Mouse (Mus musculus) heart, embryonic 16.5 days (tissue): ENCODE data around the gene Foxk2. TPM values are rescaled to one million over a fixed set of nuclear protein-coding genes. Genes with fewer than 3 reads are reported as not detected.
"Not testable (repeated sequence)": the region's sequence is repeated elsewhere in the genome, so short reads cannot be mapped to it uniquely, and the experiment has no call there.

Source experiments
- ATAC-seq: fragments of 200-750 bp; cut with Nextera tagmentation; replicated peaks from 2 replicates; pipeline ENCODE4 v1.8.0; 2017; ENCODE audit warnings: moderate number of reproducible peaks; ENCODE audit not compliant: insufficient read depth, low FRiP score; ENCODE audit errors: extremely low read depth
- H3K27ac ChIP-seq: fragments of 300-500 bp; sonication (generic); 2 replicates; pipeline ENCODE4 v1.5.1; 2014; ENCODE audit warnings: mild to moderate bottlenecking, low read length, control low read depth, moderate library complexity
- H3K27me3 ChIP-seq: fragments of 300-500 bp; sonication (generic); 2 replicates; pipeline ENCODE4 v1.6.1; 2014; ENCODE audit warnings: low read length, mixed read lengths; ENCODE audit not compliant: control insufficient read depth, insufficient read depth
- H3K36me3 ChIP-seq: fragments of 300-500 bp; sonication (generic); 2 replicates; pipeline ENCODE4 v1.6.1; 2014; ENCODE audit not compliant: control insufficient read depth, insufficient read depth
- H3K4me1 ChIP-seq: fragments of 300-500 bp; sonication (generic); 2 replicates; pipeline ENCODE4 v1.6.1; 2014; ENCODE audit warnings: low read length, mixed read lengths; ENCODE audit not compliant: control insufficient read depth, insufficient read depth
- H3K4me2 ChIP-seq: fragments of 300-500 bp; sonication (generic); 2 replicates; pipeline ENCODE4 v1.6.1; 2014; ENCODE audit warnings: low read depth, mild to moderate bottlenecking, control low read depth, low read length
- H3K4me3 ChIP-seq: fragments of 300-500 bp; sonication (generic); 2 replicates; pipeline ENCODE4 v1.5.1; 2014; ENCODE audit warnings: mild to moderate bottlenecking, control low read depth, low read length
- H3K9ac ChIP-seq: fragments of 300-500 bp; sonication (generic); 2 replicates; pipeline ENCODE4 v1.6.1; 2014; ENCODE audit warnings: low read length, control low read depth
- H3K9me3 ChIP-seq: fragments of 300-500 bp; sonication (generic); replicated peaks from 2 replicates; pipeline ENCODE4 v1.6.1; 2016; ENCODE audit warnings: low read length; ENCODE audit not compliant: control insufficient read depth
- WGBS: fragments of 180-500 bp; shearing (Covaris S2); extraction: QIAGEN DNeasy Blood & Tissue Kit; methylation state at CpG from one replicate; pipeline ENCODE4 v1.1.7; 2014; 5-methylcytosine and 5-hydroxymethylcytosine counted together
- polyA plus RNA-seq: library from polyadenylated mRNA; unstranded; fragments of >200 nt; fragmentation: Nextera tagmentation; extraction: Ambion mirVana; gene quantifications from 2 replicates; pipeline ENCODE4 v1.2.1, GENCODE M21; 2015

Foxk2 gene
- polyA plus RNA-seq, 1 experiment from 2014 or later, result 4.6 TPM

DNA sequence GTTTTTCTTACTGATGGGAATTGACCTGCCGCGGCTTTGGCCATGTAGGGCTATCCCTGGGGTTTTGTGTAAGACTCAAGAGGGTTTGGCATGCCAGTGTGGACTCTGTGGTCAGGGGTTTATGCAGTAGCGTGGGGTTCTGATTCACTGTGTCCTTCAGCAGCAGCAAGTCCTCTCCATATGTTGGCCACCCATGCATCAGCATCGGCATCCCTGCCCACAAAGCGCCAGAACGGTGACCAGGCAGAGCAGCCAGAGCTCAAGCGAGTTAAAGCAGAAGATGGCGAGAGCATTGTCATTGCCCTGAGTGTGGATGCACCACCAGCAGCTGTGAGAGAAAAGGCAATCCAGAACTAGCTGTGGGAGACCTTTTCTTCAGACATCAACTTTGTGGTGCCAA is 46.8 kb downstream of the Foxk2 start:
- peaks cover 34% of the 10 kb centered on the region for H3K36me3 ChIP-seq
- H3K4me2 ChIP-seq, result no peak overlapping the region
- WGBS, result 96% methylated on average over 8 of the region's 8 CpGs
- no peak overlapping the region for H3K27ac ChIP-seq
- H3K9me3 ChIP-seq, result peaks cover 10% of the 10 kb centered on the region
- no peak overlapping the region for H3K9ac ChIP-seq
- no peaks in the 10 kb centered on the region for H3K27me3 ChIP-seq
- H3K4me1 ChIP-seq, result no peaks in the 10 kb centered on the region
- no peak for ATAC-seq
- no peak overlapping the region for H3K4me3 ChIP-seq

DNA sequence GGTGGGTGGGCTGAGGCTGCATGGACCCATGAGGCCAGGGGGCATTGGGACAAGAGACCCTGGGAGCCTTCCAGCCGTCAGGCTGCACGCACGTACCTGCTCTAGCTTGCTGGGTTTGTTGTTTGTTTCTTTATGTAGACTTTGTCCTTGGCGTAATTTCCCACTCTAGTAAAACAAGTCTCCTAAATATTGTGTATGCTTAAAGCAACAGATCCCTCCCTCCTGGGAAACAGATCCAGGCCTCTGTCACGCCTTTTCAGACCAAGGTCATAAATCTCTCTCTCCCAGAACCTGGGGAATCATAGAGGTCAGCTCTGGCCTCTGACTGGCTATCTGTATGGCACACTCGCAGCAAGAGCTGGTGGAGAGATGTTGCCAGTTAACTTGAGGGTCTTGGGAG is 47.9 kb downstream of the Foxk2 start:
- not testable (repeated sequence) for H3K27me3 ChIP-seq, H3K9ac ChIP-seq, H3K9me3 ChIP-seq, H3K4me1 ChIP-seq, H3K4me3 ChIP-seq, H3K27ac ChIP-seq, ATAC-seq, H3K4me2 ChIP-seq
- H3K36me3 ChIP-seq, result peaks cover 33% of the 10 kb centered on the region
- 90% methylated on average over 6 of the region's 6 CpGs for WGBS

DNA sequence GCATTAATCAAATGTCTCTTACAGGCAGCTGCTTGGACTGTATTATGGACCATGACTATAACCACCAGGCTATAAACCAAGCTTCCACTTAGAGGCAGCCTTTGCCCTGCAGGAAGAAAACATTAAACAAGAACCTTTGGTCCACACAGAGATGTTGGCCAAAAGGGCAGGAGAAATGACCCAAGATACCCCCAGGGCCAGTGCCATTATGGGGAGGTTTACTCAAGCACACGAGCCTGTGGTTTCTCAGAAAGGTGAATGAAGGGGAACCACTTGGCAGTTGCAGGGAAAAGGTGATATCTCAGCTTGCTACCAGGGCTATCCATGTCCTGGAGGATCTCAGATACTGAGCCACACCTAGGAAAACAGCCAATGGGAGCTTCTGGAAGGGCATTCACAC is 66.2 kb downstream of the Foxk2 start:
- Histone ChIP-seq H3K4me1 (no peaks in the 10 kb centered on the region), H3K4me3 (no peak overlapping the region), H3K9me3 (0 out of 2 replicates have a peak, but pooled peaks cover 3% of the 10 kb centered on the region), H3K9ac (no peak overlapping the region), H3K36me3 (peaks cover 27% of the 10 kb centered on the region), H3K27me3 (no peaks in the 10 kb centered on the region), H3K4me2 (no peak overlapping the region), H3K27ac (no peak overlapping the region)
- ATAC-seq, result no peak
- WGBS, result 81% methylated on average over 1 of the region's 1 CpGs

DNA sequence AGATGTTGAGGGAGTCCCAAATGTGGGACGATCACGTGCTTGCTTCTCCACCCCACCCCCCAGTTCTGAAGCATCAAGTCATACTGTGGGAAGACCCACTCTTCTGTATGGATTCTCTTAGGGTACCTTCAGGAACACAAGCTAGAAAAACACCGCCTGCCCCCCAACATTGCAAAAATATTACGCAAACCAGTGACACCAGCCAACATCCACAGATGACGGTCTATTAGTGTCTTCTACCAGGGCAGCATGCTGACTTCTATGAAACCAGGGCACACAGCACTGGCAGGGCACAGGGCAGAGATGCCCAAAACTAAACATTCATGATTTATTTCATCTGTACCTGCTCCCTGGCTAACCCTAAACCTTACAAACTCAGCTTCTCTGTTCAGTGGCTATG is 66.9 kb downstream of the Foxk2 start:
- WGBS, result 96% methylated on average over 5 of the region's 5 CpGs
- Histone ChIP-seq H3K36me3 (peaks cover 20% of the 10 kb centered on the region), H3K4me3 (no peak overlapping the region), H3K4me2 (no peak overlapping the region), H3K9ac (no peak overlapping the region), H3K4me1 (no peaks in the 10 kb centered on the region), H3K27me3 (no peaks in the 10 kb centered on the region), H3K9me3 (no peaks in the 10 kb centered on the region), H3K27ac (no peak overlapping the region)
- no peak for ATAC-seq

DNA sequence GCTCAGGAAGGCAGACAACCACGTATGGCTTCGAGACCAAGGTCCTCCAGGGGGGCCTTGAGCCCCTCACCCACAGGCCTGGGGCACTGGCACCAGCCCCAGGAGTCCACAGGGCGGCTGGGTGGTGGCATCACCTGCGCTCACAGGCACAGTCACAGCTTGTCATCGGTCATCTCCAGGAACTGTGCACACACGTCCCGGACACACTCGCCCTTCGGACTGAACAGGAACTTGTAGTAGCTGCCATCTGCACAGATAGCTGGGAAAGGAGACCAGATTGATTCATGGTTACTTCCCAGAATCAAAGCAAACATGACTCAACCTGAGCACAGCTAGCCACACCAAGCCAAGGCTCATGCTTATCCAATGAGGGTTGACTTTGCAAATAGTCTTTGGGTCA is 68.4 kb downstream of the Foxk2 start:
- H3K27ac ChIP-seq, result no peak overlapping the region

DNA sequence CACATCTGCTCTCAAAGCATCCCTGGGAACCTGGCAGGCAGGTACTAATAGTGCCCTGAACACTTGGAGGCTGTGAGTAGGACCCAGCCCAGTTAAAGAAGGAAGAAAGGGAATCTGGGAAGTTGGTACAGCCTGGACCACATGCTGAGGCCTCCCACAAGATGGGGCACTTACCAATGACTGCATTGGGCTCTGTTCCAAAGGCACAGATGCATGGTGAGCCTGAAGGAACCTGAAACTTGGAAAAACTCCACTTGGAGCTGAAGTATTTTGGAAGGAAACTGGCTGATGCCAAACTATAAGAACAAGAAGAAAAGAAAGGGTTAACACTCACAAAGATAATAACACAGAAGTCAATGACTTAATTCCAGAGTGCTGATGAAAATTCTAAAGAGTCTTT is 68.8 kb downstream of the Foxk2 start:
- peaks cover 19% of the 10 kb centered on the region for H3K36me3 ChIP-seq
- H3K9me3 ChIP-seq, result no peaks in the 10 kb centered on the region
- no peak for ATAC-seq
- no peak overlapping the region for H3K4me3 ChIP-seq
- H3K9ac ChIP-seq, result no peak overlapping the region
- no peak overlapping the region for H3K27ac ChIP-seq
- H3K27me3 ChIP-seq, result no peaks in the 10 kb centered on the region
- no peak overlapping the region for H3K4me2 ChIP-seq
- H3K4me1 ChIP-seq, result no peaks in the 10 kb centered on the region

More for the DNA sequence above, 68.4 kb downstream of the Foxk2 start:
- WGBS, result 91% methylated on average over 9 of the region's 9 CpGs
- no peak for ATAC-seq
- H3K27me3 ChIP-seq, result no peaks in the 10 kb centered on the region
- no peaks in the 10 kb centered on the region for H3K4me1 ChIP-seq
- no peak overlapping the region for H3K4me2 ChIP-seq
- H3K9me3 ChIP-seq, result no peaks in the 10 kb centered on the region
- no peak overlapping the region for H3K4me3 ChIP-seq
- no peak overlapping the region for H3K9ac ChIP-seq
- H3K36me3 ChIP-seq, result peaks cover 19% of the 10 kb centered on the region

DNA sequence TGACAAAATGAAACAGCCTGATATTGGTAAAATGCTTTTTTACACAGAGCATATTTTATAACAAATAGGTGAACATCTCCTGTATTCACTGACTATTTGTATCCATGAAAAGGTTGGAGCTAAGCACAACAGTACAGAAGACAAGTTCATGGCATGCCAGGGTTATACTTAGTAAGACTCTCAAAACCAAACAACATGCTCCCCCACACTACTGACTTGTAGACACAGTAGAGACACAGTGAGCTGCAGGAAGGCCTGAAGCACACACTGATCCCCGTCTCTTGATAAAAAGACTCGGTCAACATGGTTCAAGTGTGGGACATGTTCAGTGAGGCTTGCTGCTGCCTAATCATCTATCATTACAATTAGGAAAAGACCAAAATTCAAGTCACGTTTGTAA is 71.9 kb downstream of the Foxk2 start:
- H3K27me3 ChIP-seq, result no peaks in the 10 kb centered on the region
- no peak overlapping the region for H3K9ac ChIP-seq
- H3K9me3 ChIP-seq, result no peaks in the 10 kb centered on the region
- H3K27ac ChIP-seq, result no peak overlapping the region
- WGBS, result 73% methylated on average over 3 of the region's 3 CpGs
- ATAC-seq, result no peak
- H3K36me3 ChIP-seq, result peaks cover 28% of the 10 kb centered on the region
- H3K4me3 ChIP-seq, result no peak overlapping the region
- no peak overlapping the region for H3K4me2 ChIP-seq
- no peaks in the 10 kb centered on the region for H3K4me1 ChIP-seq

DNA sequence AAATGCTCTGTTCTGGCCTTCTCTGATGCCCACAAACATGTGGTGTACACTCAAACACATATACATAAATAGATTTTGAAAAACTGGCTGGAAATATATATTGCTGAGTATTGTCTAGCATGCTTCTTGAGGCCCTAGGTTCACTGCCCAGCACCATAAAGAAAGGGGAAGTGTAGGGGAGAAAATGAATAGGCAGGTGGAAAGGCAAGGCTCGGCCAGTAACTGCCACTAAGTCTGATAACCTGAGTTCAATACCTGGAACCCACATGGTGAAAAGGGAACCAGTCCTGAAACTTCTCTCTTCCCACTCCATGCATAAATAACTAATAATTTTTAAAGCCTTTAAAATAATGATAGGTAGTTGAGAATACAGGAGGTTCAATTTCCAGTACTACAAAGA is 79.9 kb downstream of the Foxk2 start:
- H3K27ac ChIP-seq, result no peak overlapping the region
- H3K4me2 ChIP-seq, result no peak overlapping the region
- no peak overlapping the region for H3K9ac ChIP-seq
- no peaks in the 10 kb centered on the region for H3K9me3 ChIP-seq
- peaks cover 6% of the 10 kb centered on the region; the same call in 1 of the 2 replicates for H3K36me3 ChIP-seq
- H3K27me3 ChIP-seq, result no peaks in the 10 kb centered on the region
- ATAC-seq, result no peak
- WGBS, result 89% methylated on average over 1 of the region's 1 CpGs
- H3K4me1 ChIP-seq, result no peaks in the 10 kb centered on the region
- H3K4me3 ChIP-seq, result no peak overlapping the region

DNA sequence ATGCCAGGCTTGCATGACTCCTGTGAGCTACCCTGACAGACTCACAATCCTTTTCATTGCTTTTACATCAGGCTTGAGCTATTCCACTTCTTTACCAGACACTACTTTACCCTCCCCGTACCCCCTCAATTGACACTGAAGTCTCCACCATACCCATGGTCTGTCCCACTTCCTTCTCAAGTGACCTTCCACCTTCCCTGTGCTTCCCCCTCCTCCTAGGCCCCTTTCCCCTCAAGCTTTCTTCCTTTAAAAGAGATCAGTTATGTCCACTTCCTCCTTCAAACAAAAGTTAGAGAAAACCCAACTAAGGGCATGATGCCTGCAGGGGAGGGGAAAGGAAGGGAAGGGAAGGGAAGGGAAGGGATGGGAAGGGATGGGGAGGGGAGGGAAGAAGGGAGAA is 80.5 kb downstream of the Foxk2 start:
- Histone ChIP-seq H3K4me1 (no peaks in the 10 kb centered on the region), H3K36me3 (peaks cover 4% of the 10 kb centered on the region; the same call in 1 of the 2 replicates), H3K4me2 (no peak overlapping the region), H3K27me3 (no peaks in the 10 kb centered on the region), H3K9ac (no peak overlapping the region), H3K27ac (no peak overlapping the region), H3K4me3 (no peak overlapping the region), H3K9me3 (no peaks in the 10 kb centered on the region)
- 79% methylated on average over 1 of the region's 1 CpGs for WGBS
- ATAC-seq, result no peak

DNA sequence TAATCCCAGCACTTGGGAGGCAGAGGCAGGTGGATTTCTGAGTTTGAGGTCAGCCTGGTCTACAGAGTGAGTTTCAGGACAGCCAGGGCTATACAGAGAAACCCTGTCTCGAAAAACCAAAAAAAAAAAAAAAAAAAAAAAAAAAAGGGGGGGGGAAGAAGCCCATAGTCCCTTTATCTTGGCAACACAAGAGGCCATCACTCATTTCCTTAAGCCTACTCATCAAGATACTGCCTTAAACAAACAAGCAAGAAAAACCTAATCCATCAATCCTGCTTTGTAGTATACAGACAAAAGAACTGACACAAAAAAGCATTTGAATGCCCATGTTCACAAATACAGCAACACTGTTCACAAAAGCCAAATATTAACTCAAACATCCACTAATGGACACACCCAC is 82.6 kb downstream of the Foxk2 start:
- H3K27ac ChIP-seq, H3K9ac ChIP-seq, H3K4me1 ChIP-seq, H3K4me3 ChIP-seq, ATAC-seq, H3K27me3 ChIP-seq, H3K9me3 ChIP-seq, H3K4me2 ChIP-seq, H3K36me3 ChIP-seq: not testable (repeated sequence)
- WGBS, result no CpG with 5 or more reads among the region's 1 CpGs
